Mouse (Mus musculus): ENCODE data around the gene Bcl2a1b. TPM values are rescaled to one million over a fixed set of nuclear protein-coding genes. Genes with fewer than 3 reads are reported as not detected.
"Not testable (repeated sequence)": the region's sequence is repeated elsewhere in the genome, so short reads cannot be mapped to it uniquely, and the experiment has no call there.

The Bcl2a1b gene
- polyA plus RNA-seq, 1 experiment: 3.0 TPM

GRCm38 (mm10) chr9:89240516-89241019, 41.6 kb downstream of the Bcl2a1b start:
- not testable (repeated sequence) for H3K36me3 ChIP-seq (ENCODE audit: control insufficient read depth, insufficient read depth, low read length); DNase-seq
- WGBS: 87% methylated on average over 3 of the region's 3 CpGs

GRCm38 (mm10) chr9:89253400-89253799, 54.4 kb downstream of the Bcl2a1b start:
- Histone ChIP-seq H3K4me3 (ENCODE audit: insufficient read depth, low read depth, low read length) (no peak overlapping the region), H3K27me3 (replicated peaks; ENCODE audit: control insufficient read depth, insufficient read depth, low read length) (no peaks in the 10 kb centered on the region), H3K27ac (ENCODE audit: insufficient read depth, low read depth, low read length) (no peak overlapping the region), H3K4me1 (ENCODE audit: control insufficient read depth, insufficient read depth, low read length) (no peaks in the 10 kb centered on the region), H3K36me3 (ENCODE audit: control insufficient read depth, insufficient read depth, low read length) (no peaks in the 10 kb centered on the region)
- no peak for DNase-seq
- no peak for TF ChIP-seq POLR2A (IDR thresholded peaks at IDR 0.05; ENCODE audit: low read depth, low read length)
- TF ChIP-seq CTCF (conservative IDR thresholded peaks at IDR 0.05; ENCODE audit: insufficient read depth, insufficient read length, low read depth, low read length): no peak
- 80% methylated on average over 2 of the region's 2 CpGs for WGBS

More at GRCm38 (mm10) chr9:89240516-89241019, 41.6 kb downstream of the Bcl2a1b start:
- not testable (repeated sequence) for H3K27me3 ChIP-seq (replicated peaks; ENCODE audit: control insufficient read depth, insufficient read depth, low read length); H3K4me1 ChIP-seq (ENCODE audit: control insufficient read depth, insufficient read depth, low read length); H3K4me3 ChIP-seq (ENCODE audit: insufficient read depth, low read depth, low read length); H3K27ac ChIP-seq (ENCODE audit: insufficient read depth, low read depth, low read length)

GRCm38 (mm10) chr9:89256556-89257335, 57.7 kb downstream of the Bcl2a1b start:
- WGBS: 85% methylated on average over 12 of the region's 12 CpGs
- DNase-seq: no peak
- no peak for TF ChIP-seq CTCF (conservative IDR thresholded peaks at IDR 0.05; ENCODE audit: insufficient read depth, insufficient read length, low read depth, low read length)
- Histone ChIP-seq H3K27ac (ENCODE audit: insufficient read depth, low read depth, low read length) (no peak overlapping the region), H3K4me1 (ENCODE audit: control insufficient read depth, insufficient read depth, low read length) (no peaks in the 10 kb centered on the region), H3K27me3 (replicated peaks; ENCODE audit: control insufficient read depth, insufficient read depth, low read length) (no peaks in the 10 kb centered on the region), H3K36me3 (ENCODE audit: control insufficient read depth, insufficient read depth, low read length) (no peaks in the 10 kb centered on the region), H3K4me3 (ENCODE audit: insufficient read depth, low read depth, low read length) (no peak overlapping the region)

Other genes starting within 250 kb of the Bcl2a1b start
- gene Bcl2a1a, start 242.3 kb upstream of the Bcl2a1b start, polyA plus RNA-seq (2012; rRNA removed): 0.94 and 1.1 TPM in 2 replicates
- gene Trim43b, start 106.4 kb upstream of the Bcl2a1b start, polyA plus RNA-seq (2012; rRNA removed): not detected in 2 replicates
- not detected in 2 replicates for gene Gm29094, start 170 bp downstream of the Bcl2a1b start, polyA plus RNA-seq (2012; rRNA removed)
- 14.4 and 23.5 TPM in 2 replicates for gene Mthfs, start 11.5 kb downstream of the Bcl2a1b start, polyA plus RNA-seq (2012; rRNA removed)